23 mouse cellular contexts compared by ENCODE assay signal in the genomic region with DNA sequence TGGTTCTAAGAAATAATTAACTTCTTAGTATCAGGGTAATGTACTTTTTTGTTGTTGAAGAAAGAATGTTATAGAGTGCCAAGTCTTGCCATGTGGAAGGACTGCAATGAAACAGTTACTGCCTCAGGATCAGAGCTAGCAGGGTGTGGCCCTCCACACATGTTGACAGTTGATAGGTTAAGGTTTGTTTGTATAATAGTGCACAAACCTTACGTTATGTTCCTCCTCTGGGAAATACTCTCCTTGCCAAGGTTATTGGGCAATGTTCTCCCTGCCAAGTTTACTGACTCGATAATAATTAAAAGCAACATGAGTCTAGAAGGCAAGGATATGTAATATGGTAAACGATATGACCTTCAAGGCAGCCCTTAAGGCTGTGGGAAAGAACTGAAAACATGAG.
"Had no signal": no experiment of that assay in that cellular context is flagged by ENCODE, and none has a peak within 500 bp of the region (broad histone marks: within the 10 kb centered on the region; RNA-seq: fewer than 3 reads in every experiment).

No protein-coding gene starts in this region.

- H3K4me3 ChIP-seq: lung, embryonic 15.5 days; megakaryocyte, embryonic 14.5 days; midbrain, embryonic 10.5 days; midbrain, embryonic 12.5 days; myocyte; neural tube, embryonic 13.5 days; neural tube, embryonic 15.5 days; stomach, embryonic 15.5 days had no signal

- H3K27ac ChIP-seq: lung, embryonic 15.5 days; macrophage; midbrain, embryonic 10.5 days; midbrain, embryonic 12.5 days; neural tube, embryonic 13.5 days; neural tube, embryonic 15.5 days; stomach, embryonic 15.5 days had no signal

- H3K4me1 ChIP-seq: lung, embryonic 15.5 days; megakaryocyte, embryonic 14.5 days; midbrain, embryonic 10.5 days; midbrain, embryonic 12.5 days; neural tube, embryonic 13.5 days; neural tube, embryonic 15.5 days; stomach, embryonic 15.5 days had no signal

- DNase-seq: liver, postnatal 0 days; lung, adult 2 months; lung, postnatal 14 days; lung, postnatal 36 days; midbrain, embryonic 14.5 days; retina, postnatal 1 day; right cerebral cortex, adult 18-20 months; right cerebral cortex, postnatal 25 days; right cerebral cortex, postnatal 4 days; thymus, adult 18-20 months; thymus, postnatal 14 days; thymus, postnatal 36 days had no signal

- H3K9me3 ChIP-seq: lung, embryonic 15.5 days; megakaryocyte, embryonic 14.5 days; midbrain, embryonic 10.5 days; midbrain, embryonic 12.5 days; neural tube, embryonic 13.5 days; neural tube, embryonic 15.5 days; stomach, embryonic 15.5 days had no signal

- ATAC-seq: liver, postnatal 0 days; lung, postnatal 0 days; midbrain, embryonic 16.5 days had no signal

- H3K4me2 ChIP-seq: lung, embryonic 15.5 days; midbrain, embryonic 12.5 days; neural tube, embryonic 13.5 days; neural tube, embryonic 15.5 days; stomach, embryonic 15.5 days had no signal

- H3K36me3 ChIP-seq: lung, embryonic 15.5 days; midbrain, embryonic 10.5 days; midbrain, embryonic 12.5 days; neural tube, embryonic 13.5 days; neural tube, embryonic 15.5 days; stomach, embryonic 15.5 days had no signal

- H3K9ac ChIP-seq: liver, postnatal 0 days; lung, embryonic 15.5 days; midbrain, embryonic 12.5 days; neural tube, embryonic 13.5 days; neural tube, embryonic 15.5 days; stomach, embryonic 15.5 days had no signal

- H3K27me3 ChIP-seq: lung, embryonic 15.5 days; megakaryocyte, embryonic 14.5 days; midbrain, embryonic 12.5 days; neural tube, embryonic 13.5 days; neural tube, embryonic 15.5 days; stomach, embryonic 15.5 days had no signal
